Mouse (Mus musculus) limb, embryonic 14.5 days (tissue): ENCODE data around the gene Commd2. TPM values are rescaled to one million over a fixed set of nuclear protein-coding genes. Genes with fewer than 3 reads are reported as not detected.

ENCODE experiments used
- ATAC-seq: fragments of 200-750 bp; cut with Nextera tagmentation; 2 replicates; pipeline ENCODE4 v1.8.0; 2017; ENCODE audit warnings: low read depth, moderate number of reproducible peaks, moderate TSS enrichment; ENCODE audit not compliant: low FRiP score
- DNase-seq: peaks from one replicate; pipeline ENCODE4 v3.0.0-alpha.2; 2015; ENCODE audit warnings: low spot score
- H3K27ac ChIP-seq: fragments of 300-500 bp; sonication (generic); replicated peaks from 2 replicates; pipeline ENCODE4 v1.5.1; 2014; ENCODE audit warnings: low read depth, mild to moderate bottlenecking, low read length, moderate library complexity, mixed read lengths
- H3K27me3 ChIP-seq: fragments of 300-500 bp; sonication (generic); 2 replicates; pipeline ENCODE4 v1.6.1; 2014; ENCODE audit warnings: low read length, mixed read lengths; ENCODE audit not compliant: control insufficient read depth, insufficient read depth
- H3K36me3 ChIP-seq: fragments of 300-500 bp; sonication (generic); 2 replicates; pipeline ENCODE4 v1.6.1; 2014; ENCODE audit warnings: mild to moderate bottlenecking, low read length, moderate library complexity, mixed read lengths; ENCODE audit not compliant: control insufficient read depth, insufficient read depth
- H3K4me1 ChIP-seq: fragments of 300-500 bp; sonication (generic); 2 replicates; pipeline ENCODE4 v1.6.1; 2014; ENCODE audit warnings: antibody characterized with exemption, low read length, mixed read lengths; ENCODE audit not compliant: control insufficient read depth, insufficient read depth
- H3K4me2 ChIP-seq: fragments of 300-500 bp; sonication (generic); replicated peaks from 2 replicates; pipeline ENCODE4 v1.6.1; 2014; ENCODE audit warnings: low read depth, mild to moderate bottlenecking, low read length, moderate library complexity; ENCODE audit not compliant: severe bottlenecking
- H3K4me3 ChIP-seq: fragments of 300-500 bp; sonication (generic); replicated peaks from 2 replicates; pipeline ENCODE4 v1.5.1; 2014; ENCODE audit warnings: low read length
- H3K9ac ChIP-seq: fragments of 300-500 bp; sonication (generic); 2 replicates; pipeline ENCODE4 v1.6.1; 2014; ENCODE audit warnings: mild to moderate bottlenecking, low read depth, low read length, moderate library complexity; ENCODE audit not compliant: severe bottlenecking
- H3K9me3 ChIP-seq: fragments of 300-500 bp; sonication (generic); 2 replicates; pipeline ENCODE4 v1.6.1; 2016; ENCODE audit warnings: low read length; ENCODE audit not compliant: control insufficient read depth
- POLR2A ChIP-seq: fragments of 200-500 bp; IDR thresholded peaks from 2 replicates; pipeline ENCODE4 v1.8.0; 2012; ENCODE audit warnings: inconsistent platforms, mild to moderate bottlenecking, moderate library complexity, borderline replicate concordance; ENCODE audit not compliant: insufficient read depth, insufficient read length; ENCODE audit errors: extremely low read depth
- WGBS: fragments of 180-500 bp; shearing (Covaris S2); extraction: QIAGEN DNeasy Blood & Tissue Kit; methylation state at CpG from one replicate; pipeline ENCODE4 v1.1.7; 2014; 5-methylcytosine and 5-hydroxymethylcytosine counted together
- polyA plus RNA-seq, 2 experiments: library from polyadenylated mRNA; depleted of rRNA in 1 of 2; stranded (reverse) in 1 of 2; unstranded in 1 of 2; fragments of >200 nt; fragmentation: Nextera tagmentation in 1 of 2; extraction: Ambion mirVana in 1 of 2; gene quantifications; 2 replicates each; pipeline versions ENCODE4 v1.2.1 to v1.2.3; 2012 to 2014

Commd2 gene
- polyA plus RNA-seq, 2 experiments, result 53.9 to 81.0 TPM

GRCm38 (mm10) chr3:57643191-57643590, 8.3 kb downstream of the Commd2 start:
- no peak overlapping the region for H3K4me3 ChIP-seq
- H3K9me3 ChIP-seq, result no peaks in the 10 kb centered on the region
- H3K9ac ChIP-seq, result no peak overlapping the region
- TF ChIP-seq POLR2A, result no peak
- peaks cover 22% of the 10 kb centered on the region for H3K36me3 ChIP-seq
- WGBS, result 95% methylated on average over 6 of the region's 6 CpGs
- DNase-seq (no peak), ATAC-seq (no peak)
- no peaks in the 10 kb centered on the region for H3K27me3 ChIP-seq
- no peak overlapping the region for H3K27ac ChIP-seq
- no peak overlapping the region for H3K4me2 ChIP-seq
- H3K4me1 ChIP-seq, result no peaks in the 10 kb centered on the region

GRCm38 (mm10) chr3:57637596-57637995, 13.9 kb downstream of the Commd2 start:
- WGBS, result 57% methylated on average over 6 of the region's 6 CpGs
- Histone ChIP-seq H3K9ac (no peak overlapping the region), H3K4me2 (no peak overlapping the region), H3K9me3 (no peaks in the 10 kb centered on the region), H3K27ac (no peak overlapping the region), H3K4me1 (no peaks in the 10 kb centered on the region), H3K4me3 (no peak overlapping the region), H3K36me3 (no peaks in the 10 kb centered on the region), H3K27me3 (no peaks in the 10 kb centered on the region)
- TF ChIP-seq POLR2A, result no peak
- ATAC-seq (no peak), DNase-seq (no peak)

GRCm38 (mm10) chr3:57634763-57635487, 16.6 kb downstream of the Commd2 start:
- no peak for DNase-seq

GRCm38 (mm10) chr3:57626954-57627513, 24.5 kb downstream of the Commd2 start:
- Histone ChIP-seq H3K9ac (no peak overlapping the region), H3K27me3 (no peaks in the 10 kb centered on the region), H3K36me3 (no peaks in the 10 kb centered on the region), H3K4me1 (no peaks in the 10 kb centered on the region), H3K4me2 (no peak overlapping the region), H3K4me3 (no peak overlapping the region), H3K27ac (no peak overlapping the region), H3K9me3 (no peaks in the 10 kb centered on the region)
- DNase-seq (no peak), ATAC-seq (no peak)
- no peak for TF ChIP-seq POLR2A
- WGBS, result 77% methylated on average over 11 of the region's 11 CpGs

More at GRCm38 (mm10) chr3:57634763-57635487, 16.6 kb downstream of the Commd2 start:
- Histone ChIP-seq H3K36me3 (no peaks in the 10 kb centered on the region), H3K9me3 (no peaks in the 10 kb centered on the region), H3K4me1 (no peaks in the 10 kb centered on the region), H3K27me3 (no peaks in the 10 kb centered on the region), H3K27ac (no peak overlapping the region), H3K4me2 (no peak overlapping the region), H3K9ac (no peak overlapping the region), H3K4me3 (no peak overlapping the region)
- no peak for ATAC-seq
- 78% methylated on average over 3 of the region's 3 CpGs for WGBS
- no peak for TF ChIP-seq POLR2A

- WGBS, result 17% methylated on average over 21 of the region's 21 CpGs
- no peak for TF ChIP-seq POLR2A
- DNase-seq (peak; percentile 93), ATAC-seq (peak; percentile 76)
- Histone ChIP-seq H3K27ac (peak overlapping the region; percentile 63), H3K36me3 (no peaks in the 10 kb centered on the region), H3K4me2 (peak overlapping the region; percentile 51), H3K4me1 (no peaks in the 10 kb centered on the region), H3K4me3 (peak overlapping the region; percentile 30), H3K9ac (peak overlapping the region; percentile 49), H3K9me3 (no peaks in the 10 kb centered on the region), H3K27me3 (no peaks in the 10 kb centered on the region)
Measured at GRCm38 (mm10) chr3:57625275-57625997, 26.1 kb downstream of the Commd2 start.
